Mouse (Mus musculus): ENCODE measurements around the gene Plekha3. TPM values are rescaled to one million over a fixed set of nuclear protein-coding genes. Genes with fewer than 3 reads are reported as not detected.

The Plekha3 gene
- polyA plus RNA-seq, 1 experiment from 2014 or later, result 8.3 TPM

GRCm38 (mm10) chr2:76686986-76687385 is 11.9 kb downstream of the Plekha3 start:
- Histone ChIP-seq H3K4me1 (replicated peaks; ENCODE audit: control insufficient read depth, insufficient read depth, low read length) (no peaks in the 10 kb centered on the region), H3K9me3 (ENCODE audit: control insufficient read depth) (no peaks in the 10 kb centered on the region), H3K36me3 (ENCODE audit: control insufficient read depth, insufficient read depth) (peaks cover 67% of the 10 kb centered on the region), H3K27me3 (replicated peaks; ENCODE audit: control insufficient read depth, insufficient read depth, low read length) (no peaks in the 10 kb centered on the region), H3K4me3 (ENCODE audit: low read depth, low read length) (no peak overlapping the region), H3K9ac (ENCODE audit: low read depth, low read length) (no peak overlapping the region), H3K27ac (ENCODE audit: low read depth, low read length) (no peak overlapping the region), H3K4me2 (replicated peaks; ENCODE audit: low read depth) (no peak overlapping the region)
- TF ChIP-seq CTCF (IDR thresholded peaks at IDR 0.05; ENCODE audit: low read depth), result no peak
- 94% methylated on average over 3 of the region's 3 CpGs for WGBS
- no peak for ATAC-seq

DNA sequence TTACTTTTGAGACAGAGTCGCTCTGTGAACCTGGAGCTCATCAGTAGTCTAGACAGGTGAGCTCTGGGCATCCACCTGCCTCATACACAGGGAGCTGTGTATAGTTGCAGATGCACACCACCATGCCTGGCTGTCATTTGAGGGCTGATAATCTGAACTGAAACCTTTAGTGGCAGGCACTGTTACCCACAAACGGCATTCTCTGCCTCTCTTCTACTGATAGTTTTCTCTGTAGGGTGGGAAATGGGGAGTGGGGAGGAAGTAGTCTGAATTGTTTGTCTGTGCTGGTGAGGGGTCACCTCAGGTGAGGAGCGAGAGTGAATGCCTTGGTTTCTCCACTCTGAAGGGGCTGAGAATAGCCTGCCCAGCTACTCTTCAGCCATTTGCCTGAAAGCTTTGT is 12.5 kb downstream of the Plekha3 start:
- ATAC-seq, result no peak
- no peaks in the 10 kb centered on the region for H3K9me3 ChIP-seq (ENCODE audit: control insufficient read depth)
- no peak overlapping the region for H3K27ac ChIP-seq (ENCODE audit: low read depth, low read length)
- no peaks in the 10 kb centered on the region for H3K27me3 ChIP-seq (replicated peaks; ENCODE audit: control insufficient read depth, insufficient read depth, low read length)
- TF ChIP-seq CTCF (IDR thresholded peaks at IDR 0.05; ENCODE audit: low read depth), result no peak
- H3K4me3 ChIP-seq (ENCODE audit: low read depth, low read length), result no peak overlapping the region
- no peak overlapping the region for H3K4me2 ChIP-seq (replicated peaks; ENCODE audit: low read depth)
- no peak overlapping the region for H3K9ac ChIP-seq (ENCODE audit: low read depth, low read length)
- H3K36me3 ChIP-seq (ENCODE audit: control insufficient read depth, insufficient read depth), result peaks cover 72% of the 10 kb centered on the region
- WGBS, result 63% methylated on average over 3 of the region's 3 CpGs
- H3K4me1 ChIP-seq (replicated peaks; ENCODE audit: control insufficient read depth, insufficient read depth, low read length), result no peaks in the 10 kb centered on the region

- Histone ChIP-seq H3K4me3 (ENCODE audit: low read depth, low read length) (no peak overlapping the region), H3K9me3 (ENCODE audit: control insufficient read depth) (no peaks in the 10 kb centered on the region), H3K27ac (ENCODE audit: low read depth, low read length) (no peak overlapping the region), H3K4me2 (replicated peaks; ENCODE audit: low read depth) (no peak overlapping the region), H3K36me3 (ENCODE audit: control insufficient read depth, insufficient read depth) (peaks cover 72% of the 10 kb centered on the region), H3K27me3 (replicated peaks; ENCODE audit: control insufficient read depth, insufficient read depth, low read length) (no peaks in the 10 kb centered on the region), H3K4me1 (replicated peaks; ENCODE audit: control insufficient read depth, insufficient read depth, low read length) (no peaks in the 10 kb centered on the region), H3K9ac (ENCODE audit: low read depth, low read length) (no peak overlapping the region)
- TF ChIP-seq CTCF (IDR thresholded peaks at IDR 0.05; ENCODE audit: low read depth), result no peak
- 33% methylated on average over 7 of the region's 7 CpGs for WGBS
- peak; percentile 81 for ATAC-seq
Observed at GRCm38 (mm10) chr2:76688162-76688561, 13.1 kb downstream of the Plekha3 start.

GRCm38 (mm10) chr2:76690436-76691204 is 15.5 kb downstream of the Plekha3 start:
- Histone ChIP-seq H3K4me2 (replicated peaks; ENCODE audit: low read depth) (no peak overlapping the region), H3K4me3 (ENCODE audit: low read depth, low read length) (no peak overlapping the region), H3K36me3 (ENCODE audit: control insufficient read depth, insufficient read depth) (peaks cover 80% of the 10 kb centered on the region), H3K27me3 (replicated peaks; ENCODE audit: control insufficient read depth, insufficient read depth, low read length) (no peaks in the 10 kb centered on the region), H3K27ac (ENCODE audit: low read depth, low read length) (no peak overlapping the region), H3K4me1 (replicated peaks; ENCODE audit: control insufficient read depth, insufficient read depth, low read length) (no peaks in the 10 kb centered on the region), H3K9ac (ENCODE audit: low read depth, low read length) (no peak overlapping the region), H3K9me3 (ENCODE audit: control insufficient read depth) (no peaks in the 10 kb centered on the region)
- ATAC-seq, result no peak
- TF ChIP-seq CTCF (IDR thresholded peaks at IDR 0.05; ENCODE audit: low read depth), result no peak
- 78% methylated on average over 12 of the region's 12 CpGs for WGBS

DNA sequence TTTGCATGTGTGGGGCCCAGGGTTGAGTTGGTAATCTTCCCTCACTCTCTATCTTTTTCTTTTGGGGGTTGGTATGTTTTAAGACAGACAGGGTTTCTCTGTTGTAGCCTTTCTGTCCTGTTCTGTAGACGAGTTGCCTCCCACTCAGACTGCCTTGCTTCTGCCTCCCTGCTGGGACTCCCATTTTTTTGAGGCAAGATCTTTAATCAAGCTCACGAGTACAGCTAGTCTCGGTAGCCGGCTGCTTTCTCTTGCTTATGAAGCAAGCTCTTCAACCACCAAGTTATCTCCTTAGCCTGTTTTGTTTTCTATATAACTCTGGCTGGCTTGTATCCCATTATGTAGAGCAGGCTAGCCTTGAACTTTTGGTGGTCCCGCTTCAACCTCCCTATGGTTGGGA is 18.7 kb downstream of the Plekha3 start:
- Histone ChIP-seq H3K9me3 (ENCODE audit: control insufficient read depth) (no peaks in the 10 kb centered on the region), H3K27me3 (replicated peaks; ENCODE audit: control insufficient read depth, insufficient read depth, low read length) (no peaks in the 10 kb centered on the region)
- no peak for TF ChIP-seq CTCF (IDR thresholded peaks at IDR 0.05; ENCODE audit: low read depth)

GRCm38 (mm10) chr2:76695290-76695689 is 20.2 kb downstream of the Plekha3 start:
- no peak for TF ChIP-seq CTCF (IDR thresholded peaks at IDR 0.05; ENCODE audit: low read depth)
- peaks cover 67% of the 10 kb centered on the region for H3K36me3 ChIP-seq (ENCODE audit: control insufficient read depth, insufficient read depth)
- no peak for ATAC-seq
- H3K4me2 ChIP-seq (replicated peaks; ENCODE audit: low read depth), result no peak overlapping the region
- no peak overlapping the region for H3K9ac ChIP-seq (ENCODE audit: low read depth, low read length)
- H3K4me3 ChIP-seq (ENCODE audit: low read depth, low read length), result no peak overlapping the region
- H3K27me3 ChIP-seq (replicated peaks; ENCODE audit: control insufficient read depth, insufficient read depth, low read length), result no peaks in the 10 kb centered on the region
- H3K27ac ChIP-seq (ENCODE audit: low read depth, low read length), result no peak overlapping the region
- no peaks in the 10 kb centered on the region for H3K4me1 ChIP-seq (replicated peaks; ENCODE audit: control insufficient read depth, insufficient read depth, low read length)
- no peaks in the 10 kb centered on the region for H3K9me3 ChIP-seq (ENCODE audit: control insufficient read depth)
- WGBS, result 73% methylated on average over 6 of the region's 6 CpGs

More for the DNA sequence above, 18.7 kb downstream of the Plekha3 start:
- no peak overlapping the region for H3K9ac ChIP-seq (ENCODE audit: low read depth, low read length)
- 82% methylated on average over 5 of the region's 5 CpGs for WGBS
- H3K36me3 ChIP-seq (ENCODE audit: control insufficient read depth, insufficient read depth), result peaks cover 70% of the 10 kb centered on the region
- no peak overlapping the region for H3K4me3 ChIP-seq (ENCODE audit: low read depth, low read length)
- no peak overlapping the region for H3K27ac ChIP-seq (ENCODE audit: low read depth, low read length)
- no peak overlapping the region for H3K4me2 ChIP-seq (replicated peaks; ENCODE audit: low read depth)
- H3K4me1 ChIP-seq (replicated peaks; ENCODE audit: control insufficient read depth, insufficient read depth, low read length), result no peaks in the 10 kb centered on the region
- no peak for ATAC-seq

All from intestine, postnatal 0 days (tissue).